Mouse (Mus musculus) megakaryocyte, adult 5-6 weeks (primary cell): ENCODE measurements around the gene Tcf12. TPM values are rescaled to one million over a fixed set of nuclear protein-coding genes. Genes with fewer than 3 reads are reported as not detected.
A peak's percentile ranks its signal among the peaks of the same experiment; 100 is the strongest.

Experiments used
- ATAC-seq: 2 replicates; pipeline ENCODE4 v1.8.0; 2016; ENCODE audit warnings: mild to moderate bottlenecking, inconsistent platforms; ENCODE audit not compliant: poor library complexity, severe bottlenecking
- total RNA-seq, 2 experiments: library from RNA; stranded (forward) in 1 of 2; stranded (reverse) in 1 of 2; fragments of 153-499, 151-499 nt in 1 of 2; fragments of 221-1000, 200-1000 nt in 1 of 2; gene quantifications; 2 replicates each; pipeline versions ENCODE4 v1.2.3 to v1.2.4; 2015 to 2017

The Tcf12 gene
- total RNA-seq, 2 experiments from 2014 or later: 31.6 to 56.3 TPM

GRCm38 (mm10) chr9:71810723-71811122 is 300.9 kb downstream of the Tcf12 start:
- no peak for ATAC-seq

- no peak for ATAC-seq
These were observed 302.9 kb downstream of the Tcf12 start for GRCm38 (mm10) chr9:71808640-71809254.

- no peak for ATAC-seq
These were observed 303.9 kb downstream of the Tcf12 start for GRCm38 (mm10) chr9:71807801-71808200.

- peak; percentile 56 for ATAC-seq
These were observed 305.3 kb downstream of the Tcf12 start for GRCm38 (mm10) chr9:71806422-71806805.

GRCm38 (mm10) chr9:71805646-71806421 is 305.8 kb downstream of the Tcf12 start:
- ATAC-seq: no peak

- no peak for ATAC-seq
These were observed 307.6 kb downstream of the Tcf12 start for GRCm38 (mm10) chr9:71804116-71804515.

GRCm38 (mm10) chr9:71803281-71803680 is 308.4 kb downstream of the Tcf12 start:
- ATAC-seq: no peak

GRCm38 (mm10) chr9:71799598-71799997 is 312.1 kb downstream of the Tcf12 start:
- ATAC-seq: no peak

GRCm38 (mm10) chr9:71798176-71798575 is 313.5 kb downstream of the Tcf12 start:
- ATAC-seq: no peak

Other genes starting within 250 kb of the Tcf12 start
- 54.7 and 56.7 TPM in 2 replicates for gene Zfp280d, start 163.0 kb upstream of the Tcf12 start, total RNA-seq (2015)
- gene Zfp280d, start 163.0 kb upstream of the Tcf12 start, total RNA-seq (2017): 32.3 and 40.3 TPM in 2 replicates